Mouse (Mus musculus): Measurements from ENCODE around the gene Hoxb6. TPM values are rescaled to one million over a fixed set of nuclear protein-coding genes. Genes with fewer than 3 reads are reported as not detected.
A peak's percentile ranks its signal among the peaks of the same experiment; 100 is the strongest.

Gene Hoxb6
- polyA plus RNA-seq, 1 experiment from 2014 or later = 87.2 TPM

- WGBS = under 1% methylated on average over 27 of the region's 27 CpGs
- Histone ChIP-seq H3K9ac (ENCODE audit: low read length) (peak within 1 kb of the TSS; percentile 100), H3K4me1 (ENCODE audit: control insufficient read depth, insufficient read depth, low read length) (peaks cover 11% of the 10 kb centered on the region; the same call in 1 of the 2 replicates), H3K4me3 (ENCODE audit: low read depth, low read length) (peak within 1 kb of the TSS; percentile 96), H3K27ac (ENCODE audit: low read depth, low read length) (peak within 1 kb of the TSS; percentile 100), H3K4me2 (ENCODE audit: low read depth) (peak within 1 kb of the TSS; percentile 100), H3K27me3 (ENCODE audit: control insufficient read depth, insufficient read depth, low read length) (0 out of 2 replicates have a peak, but pooled peaks cover 3% of the 10 kb centered on the region), H3K36me3 (ENCODE audit: control insufficient read depth, insufficient read depth, low read length) (no peaks in the 10 kb centered on the region), H3K9me3 (ENCODE audit: control insufficient read depth, low read length) (no peaks in the 10 kb centered on the region)
- ATAC-seq (ENCODE audit: insufficient read depth, low FRiP score, low TSS enrichment) = no peak
- no peak for DNase-seq (ENCODE audit: low spot score)
Measured at GRCm38 (mm10) chr11:96281855-96282570, 10.3 kb upstream of the Hoxb6 start, which contains the start of gene Hoxb8. TSS of gene Hoxb8 (plus strand) at chr11:96281905.

DNA sequence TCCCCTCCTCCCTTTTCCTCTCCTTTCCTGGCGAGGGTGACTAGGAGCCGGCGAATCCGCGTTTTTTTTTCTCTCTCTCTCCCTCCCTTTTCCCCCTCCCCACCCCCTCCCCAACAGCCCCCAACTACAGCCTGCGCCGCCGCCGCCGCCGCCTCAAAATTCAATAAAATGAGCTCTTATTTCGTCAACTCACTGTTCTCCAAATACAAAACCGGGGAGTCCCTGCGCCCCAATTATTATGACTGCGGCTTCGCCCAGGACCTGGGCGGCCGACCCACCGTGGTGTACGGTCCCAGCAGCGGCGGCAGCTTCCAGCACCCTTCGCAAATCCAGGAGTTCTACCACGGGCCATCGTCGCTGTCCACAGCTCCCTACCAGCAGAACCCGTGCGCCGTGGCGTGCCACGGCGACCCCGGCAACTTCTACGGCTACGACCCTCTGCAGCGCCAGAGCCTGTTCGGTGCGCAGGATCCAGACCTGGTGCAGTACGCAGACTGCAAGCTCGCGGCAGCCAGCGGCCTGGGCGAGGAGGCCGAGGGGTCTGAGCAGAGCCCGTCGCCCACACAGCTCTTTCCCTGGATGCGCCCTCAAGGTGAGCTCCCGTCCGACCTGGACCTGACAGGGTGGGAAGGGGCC, 9.4 kb upstream of the Hoxb6 start:
- Histone ChIP-seq H3K9me3 (ENCODE audit: control insufficient read depth, low read length) (no peaks in the 10 kb centered on the region), H3K36me3 (ENCODE audit: control insufficient read depth, insufficient read depth, low read length) (no peaks in the 10 kb centered on the region), H3K4me2 (ENCODE audit: low read depth) (peak overlapping the region; percentile 100), H3K27me3 (ENCODE audit: control insufficient read depth, insufficient read depth, low read length) (0 out of 2 replicates have a peak, but pooled peaks cover 3% of the 10 kb centered on the region), H3K4me3 (ENCODE audit: low read depth, low read length) (peak overlapping the region; percentile 96), H3K27ac (ENCODE audit: low read depth, low read length) (peak overlapping the region; percentile 100), H3K9ac (ENCODE audit: low read length) (peak overlapping the region; percentile 100), H3K4me1 (ENCODE audit: control insufficient read depth, insufficient read depth, low read length) (peaks cover 18% of the 10 kb centered on the region)
- ATAC-seq (ENCODE audit: insufficient read depth, low FRiP score, low TSS enrichment) (no peak), DNase-seq (ENCODE audit: low spot score) (no peak)
- under 1% methylated on average over 49 of the region's 49 CpGs for WGBS

DNA sequence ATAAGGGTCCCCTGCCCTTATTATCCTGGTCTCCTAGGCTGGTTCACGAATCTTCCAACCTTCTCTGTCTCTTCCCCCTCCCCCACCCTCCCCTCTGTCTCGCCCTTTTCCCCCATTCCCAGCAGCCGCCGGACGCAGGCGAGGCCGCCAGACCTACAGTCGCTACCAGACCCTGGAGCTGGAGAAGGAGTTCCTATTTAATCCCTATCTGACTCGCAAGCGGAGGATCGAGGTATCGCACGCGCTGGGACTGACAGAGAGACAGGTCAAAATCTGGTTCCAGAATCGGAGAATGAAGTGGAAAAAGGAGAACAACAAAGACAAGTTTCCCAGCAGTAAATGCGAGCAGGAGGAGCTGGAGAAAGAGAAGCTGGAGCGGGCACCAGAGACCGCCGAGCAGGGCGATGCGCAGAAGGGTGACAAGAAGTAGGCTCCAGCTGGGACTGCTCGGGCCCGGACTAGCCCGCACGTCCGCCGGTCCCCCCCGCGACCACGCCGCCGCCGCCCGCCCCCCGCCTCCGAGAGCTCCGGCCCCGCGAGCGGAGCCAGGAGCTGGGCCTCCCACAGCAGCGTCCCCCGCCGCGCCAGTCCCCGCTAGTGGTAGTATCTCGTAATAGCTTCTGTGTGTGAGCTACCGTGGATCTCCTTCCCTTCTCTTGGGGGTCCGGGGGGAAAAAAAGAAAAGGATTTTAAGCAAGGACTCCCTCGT, 8.1 kb upstream of the Hoxb6 start:
- Histone ChIP-seq H3K4me2 (ENCODE audit: low read depth) (peak overlapping the region; percentile 100), H3K9ac (ENCODE audit: low read length) (peak overlapping the region; percentile 100), H3K27me3 (ENCODE audit: control insufficient read depth, insufficient read depth, low read length) (0 out of 2 replicates have a peak, but pooled peaks cover 3% of the 10 kb centered on the region), H3K27ac (ENCODE audit: low read depth, low read length) (peak overlapping the region; percentile 100), H3K36me3 (ENCODE audit: control insufficient read depth, insufficient read depth, low read length) (no peaks in the 10 kb centered on the region), H3K9me3 (ENCODE audit: control insufficient read depth, low read length) (no peaks in the 10 kb centered on the region), H3K4me3 (ENCODE audit: low read depth, low read length) (peak overlapping the region; percentile 96), H3K4me1 (ENCODE audit: control insufficient read depth, insufficient read depth, low read length) (peaks cover 24% of the 10 kb centered on the region)
- under 1% methylated on average over 47 of the region's 49 CpGs for WGBS
- ATAC-seq (ENCODE audit: insufficient read depth, low FRiP score, low TSS enrichment) = no peak
- no peak for DNase-seq (ENCODE audit: low spot score)

DNA sequence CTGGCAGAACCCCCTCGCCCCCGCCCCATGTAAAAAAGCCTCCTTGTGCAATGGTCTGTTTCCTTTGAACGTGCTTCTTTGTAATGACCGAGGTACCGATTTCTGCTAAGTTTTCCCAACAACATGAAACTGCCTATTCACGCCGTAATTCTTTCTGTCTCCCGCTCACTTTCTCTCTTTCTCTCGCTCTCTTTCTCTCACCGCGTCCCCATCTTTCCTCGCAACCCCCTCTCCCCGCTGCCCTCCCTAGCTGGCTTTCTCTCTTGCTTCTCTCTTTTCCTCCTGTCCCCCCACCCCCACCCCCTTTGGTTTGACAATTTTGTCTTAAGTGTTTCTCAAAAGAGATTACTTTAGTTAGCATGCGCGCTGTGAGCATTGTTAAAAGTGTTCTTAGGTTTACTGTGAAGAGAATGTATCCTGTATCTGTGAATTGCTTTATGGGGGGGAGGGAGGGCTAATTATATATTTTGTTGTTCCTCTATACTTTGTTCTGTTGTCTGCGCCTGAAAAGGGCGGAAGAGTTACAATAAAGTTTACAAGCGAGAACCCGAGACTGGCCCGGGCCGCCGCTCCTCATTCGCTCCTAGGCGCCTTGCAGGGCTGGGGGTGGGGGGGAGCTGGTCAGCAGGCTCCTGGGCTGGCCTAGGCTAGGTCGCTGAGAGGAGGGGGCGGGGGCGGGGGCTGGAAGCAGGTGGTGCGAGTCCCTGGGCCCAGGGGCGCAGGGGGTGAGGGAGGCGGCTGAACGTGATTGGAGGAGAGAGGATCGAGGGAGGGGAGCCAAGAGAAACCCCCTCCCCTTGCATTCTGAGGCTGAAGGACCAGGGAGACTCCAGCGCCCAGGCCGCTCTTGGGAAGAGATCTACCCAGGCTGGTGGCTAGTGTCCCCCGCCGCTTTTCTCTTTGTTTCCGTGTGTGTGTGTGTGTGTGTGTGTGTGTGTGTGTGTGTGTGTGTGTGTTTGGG, 7.2 kb upstream of the Hoxb6 start:
- Histone ChIP-seq H3K9me3 (ENCODE audit: control insufficient read depth, low read length) (no peaks in the 10 kb centered on the region), H3K27ac (ENCODE audit: low read depth, low read length) (peak overlapping the region; percentile 100), H3K9ac (ENCODE audit: low read length) (peak overlapping the region; percentile 100), H3K4me3 (ENCODE audit: low read depth, low read length) (peak overlapping the region; percentile 96), H3K27me3 (ENCODE audit: control insufficient read depth, insufficient read depth, low read length) (0 out of 2 replicates have a peak, but pooled peaks cover 3% of the 10 kb centered on the region), H3K4me1 (ENCODE audit: control insufficient read depth, insufficient read depth, low read length) (peaks cover 19% of the 10 kb centered on the region), H3K36me3 (ENCODE audit: control insufficient read depth, insufficient read depth, low read length) (no peaks in the 10 kb centered on the region), H3K4me2 (ENCODE audit: low read depth) (peak overlapping the region; percentile 100)
- DNase-seq (ENCODE audit: low spot score) (peak; percentile 89), ATAC-seq (ENCODE audit: insufficient read depth, low FRiP score, low TSS enrichment) (peak; percentile 79)
- WGBS = under 1% methylated on average over 29 of the region's 37 CpGs

DNA sequence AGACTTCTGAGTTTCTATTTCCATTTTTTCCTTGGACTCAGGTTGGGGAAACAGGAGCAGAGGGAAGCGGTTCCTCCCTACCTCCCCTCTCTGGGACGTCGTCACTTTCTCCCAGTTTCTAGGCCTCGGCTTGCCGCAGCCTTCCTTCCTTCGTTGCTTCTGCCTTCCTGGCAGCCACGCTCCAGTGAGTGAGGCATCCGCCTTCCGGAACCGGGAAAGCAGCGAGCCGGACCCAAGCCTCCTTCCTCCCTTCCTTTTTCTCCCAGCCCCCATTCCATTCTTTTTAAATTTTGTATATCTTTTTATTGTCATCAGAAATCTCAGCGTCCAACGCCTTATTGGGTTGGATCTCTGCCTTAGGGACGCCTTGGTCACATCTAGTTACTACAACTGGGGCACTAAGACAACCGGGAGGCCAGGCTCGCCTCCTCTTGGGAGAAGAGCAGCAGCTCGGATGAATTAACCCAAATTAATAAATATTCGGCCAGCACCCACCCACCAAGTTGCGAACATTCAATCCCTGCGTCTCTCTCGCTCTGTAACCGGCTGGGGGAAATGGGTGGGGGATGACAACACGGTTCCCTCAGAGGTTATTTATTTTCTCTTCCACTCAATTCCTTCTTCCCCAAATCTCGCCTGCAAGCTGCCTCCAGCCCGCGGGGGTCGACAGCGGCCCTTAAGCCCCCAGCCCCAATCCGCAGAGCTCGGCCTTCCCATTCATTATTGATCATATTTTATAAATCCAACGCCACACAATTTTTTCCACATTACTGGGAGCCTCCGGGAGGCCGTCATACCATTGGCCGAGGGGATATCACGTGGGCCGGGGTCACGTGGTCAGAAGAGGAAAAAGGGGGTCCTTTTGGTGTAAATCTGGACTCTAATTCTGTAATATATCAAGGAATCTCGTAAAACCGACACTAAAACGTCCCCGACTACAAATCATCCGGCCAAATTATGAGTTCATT, 6.2 kb upstream of the Hoxb6 start, which contains the start of gene Hoxb7:
TSS of gene Hoxb7 (plus strand) at position 853 of the 968 bp plus-strand sequence.
- under 1% methylated on average over 43 of the region's 43 CpGs for WGBS
- Histone ChIP-seq H3K4me3 (ENCODE audit: low read depth, low read length) (peak within 1 kb of the TSS; percentile 96), H3K36me3 (ENCODE audit: control insufficient read depth, insufficient read depth, low read length) (no peaks in the 10 kb centered on the region), H3K27ac (ENCODE audit: low read depth, low read length) (peak within 1 kb of the TSS; percentile 100), H3K9me3 (ENCODE audit: control insufficient read depth, low read length) (no peaks in the 10 kb centered on the region), H3K9ac (ENCODE audit: low read length) (peak within 1 kb of the TSS; percentile 100), H3K4me2 (ENCODE audit: low read depth) (peak within 1 kb of the TSS; percentile 100), H3K4me1 (ENCODE audit: control insufficient read depth, insufficient read depth, low read length) (peaks cover 20% of the 10 kb centered on the region), H3K27me3 (ENCODE audit: control insufficient read depth, insufficient read depth, low read length) (0 out of 2 replicates have a peak, but pooled peaks cover 3% of the 10 kb centered on the region)
- DNase-seq (ENCODE audit: low spot score) (peak; percentile 81), ATAC-seq (ENCODE audit: insufficient read depth, low FRiP score, low TSS enrichment) (peak; percentile 29; the same call in 1 of the 2 replicates)

GRCm38 (mm10) chr11:96286739-96287385, 5.4 kb upstream of the Hoxb6 start:
- peak overlapping the region; percentile 96 for H3K4me3 ChIP-seq (ENCODE audit: low read depth, low read length)
- peak; percentile 29 for ATAC-seq (ENCODE audit: insufficient read depth, low FRiP score, low TSS enrichment)
- no peak for DNase-seq (ENCODE audit: low spot score)
- H3K36me3 ChIP-seq (ENCODE audit: control insufficient read depth, insufficient read depth, low read length) = no peaks in the 10 kb centered on the region
- H3K9ac ChIP-seq (ENCODE audit: low read length) = peak overlapping the region; percentile 100
- H3K27ac ChIP-seq (ENCODE audit: low read depth, low read length) = peak overlapping the region; percentile 100
- under 1% methylated on average over 55 of the region's 55 CpGs for WGBS
- H3K4me2 ChIP-seq (ENCODE audit: low read depth) = peak overlapping the region; percentile 100
- H3K9me3 ChIP-seq (ENCODE audit: control insufficient read depth, low read length) = no peaks in the 10 kb centered on the region
- H3K4me1 ChIP-seq (ENCODE audit: control insufficient read depth, insufficient read depth, low read length) = peaks cover 18% of the 10 kb centered on the region
- H3K27me3 ChIP-seq (ENCODE audit: control insufficient read depth, insufficient read depth, low read length) = no peaks in the 10 kb centered on the region

DNA sequence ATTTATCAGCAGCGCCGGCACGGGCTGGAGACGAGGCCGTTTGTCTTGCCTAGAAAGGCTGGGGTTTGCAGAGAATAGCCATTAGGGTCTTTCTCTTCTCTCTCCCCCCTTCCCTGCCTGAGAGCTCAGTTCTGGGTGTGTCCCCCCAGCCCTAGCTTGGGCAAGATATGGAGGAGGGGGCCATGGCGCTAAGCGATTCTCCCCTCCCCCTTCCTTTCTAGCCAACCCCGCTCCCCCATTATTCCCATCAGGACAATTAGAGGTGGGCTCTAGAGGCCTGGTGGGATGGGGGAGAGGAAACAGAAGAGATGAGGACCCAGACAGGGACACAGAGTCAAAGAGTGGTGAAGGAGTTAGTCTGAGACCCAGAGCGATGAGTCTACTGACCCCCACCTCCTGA, 4.9 kb upstream of the Hoxb6 start:
- peak overlapping the region; percentile 100 for H3K27ac ChIP-seq (ENCODE audit: low read depth, low read length)
- H3K4me1 ChIP-seq (ENCODE audit: control insufficient read depth, insufficient read depth, low read length) = peaks cover 18% of the 10 kb centered on the region
- no peaks in the 10 kb centered on the region for H3K36me3 ChIP-seq (ENCODE audit: control insufficient read depth, insufficient read depth, low read length)
- H3K4me3 ChIP-seq (ENCODE audit: low read depth, low read length) = peak overlapping the region; percentile 96
- H3K27me3 ChIP-seq (ENCODE audit: control insufficient read depth, insufficient read depth, low read length) = no peaks in the 10 kb centered on the region
- peak overlapping the region; percentile 100 for H3K4me2 ChIP-seq (ENCODE audit: low read depth)
- no peaks in the 10 kb centered on the region for H3K9me3 ChIP-seq (ENCODE audit: control insufficient read depth, low read length)
- H3K9ac ChIP-seq (ENCODE audit: low read length) = peak overlapping the region; percentile 100
- WGBS = under 1% methylated on average over 9 of the region's 9 CpGs
- ATAC-seq (ENCODE audit: insufficient read depth, low FRiP score, low TSS enrichment) (peak; percentile 22), DNase-seq (ENCODE audit: low spot score) (no peak)

All from neural tube, embryonic 11.5 days (tissue).